Mouse (Mus musculus): ENCODE results near the gene Klf14.

DNA sequence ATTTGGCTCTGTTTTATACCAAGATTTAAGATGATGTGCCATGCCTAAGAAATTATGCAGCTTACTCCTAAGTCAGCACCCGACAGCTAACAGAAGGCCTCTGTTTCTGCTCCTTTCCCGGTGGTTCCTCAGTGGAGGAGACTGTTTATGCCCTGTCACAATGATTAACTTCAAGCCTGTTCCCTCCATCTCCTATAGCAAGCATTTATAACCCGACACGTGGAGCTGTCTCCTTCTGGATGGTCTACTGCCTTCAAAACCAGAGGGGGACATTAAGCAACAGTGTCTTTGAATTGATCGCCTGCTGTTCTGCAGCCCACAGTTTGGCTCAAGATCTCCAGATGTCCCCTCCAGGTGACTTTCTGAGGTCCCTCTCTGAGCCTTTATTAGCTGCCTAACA lies 19.6 kb downstream of the Klf14 start:
- TF ChIP-seq CTCF (IDR thresholded peaks at IDR 0.05; ENCODE audit: control insufficient read depth, insufficient read depth, low read length) (no peak), POLR2A (IDR thresholded peaks at IDR 0.05; ENCODE audit: borderline replicate concordance, control insufficient read depth, low read depth, low read length) (no peak)

Measured in bone marrow, adult 2 months (tissue).